Mouse (Mus musculus) CD4-positive, CD25-positive, alpha-beta regulatory T cell, adult 2 months (primary cell): Measurements from ENCODE around the gene Ereg.

Source experiments
- DNase-seq: peaks from one replicate; pipeline ENCODE4 v3.0.0-alpha.2; 2012; ENCODE audit warnings: low read depth, low spot score

Ereg gene

GRCm38 (mm10) chr5:91074450-91074950 lies at the start of gene Ereg:
Gene Ereg (plus strand): TSS chr5:91074622.
- no peak for DNase-seq

DNA sequence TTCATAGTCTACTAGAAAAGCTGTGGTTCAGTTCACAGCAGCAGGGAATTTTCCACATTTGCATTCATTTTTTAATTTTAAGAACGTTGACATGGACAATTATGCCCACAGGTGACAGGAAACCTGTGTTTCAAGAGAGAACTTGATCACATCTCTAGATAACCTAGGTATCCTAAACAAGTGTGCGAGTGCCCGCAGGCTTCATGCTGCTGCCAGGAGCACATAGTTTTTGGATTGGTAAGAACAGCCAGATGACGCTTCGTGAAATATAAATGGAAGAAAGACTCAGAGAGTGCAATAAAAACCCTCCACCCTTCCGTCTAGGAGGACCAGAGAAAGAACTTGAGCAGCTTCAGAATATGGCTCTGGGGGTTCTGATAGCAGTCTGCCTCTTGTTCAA lies 47.3 kb upstream of the Ereg start, which contains the start of gene Epgn:
Epgn (plus strand) TSS at position 301 of the 400 bp plus-strand sequence.
- no peak for DNase-seq

DNA sequence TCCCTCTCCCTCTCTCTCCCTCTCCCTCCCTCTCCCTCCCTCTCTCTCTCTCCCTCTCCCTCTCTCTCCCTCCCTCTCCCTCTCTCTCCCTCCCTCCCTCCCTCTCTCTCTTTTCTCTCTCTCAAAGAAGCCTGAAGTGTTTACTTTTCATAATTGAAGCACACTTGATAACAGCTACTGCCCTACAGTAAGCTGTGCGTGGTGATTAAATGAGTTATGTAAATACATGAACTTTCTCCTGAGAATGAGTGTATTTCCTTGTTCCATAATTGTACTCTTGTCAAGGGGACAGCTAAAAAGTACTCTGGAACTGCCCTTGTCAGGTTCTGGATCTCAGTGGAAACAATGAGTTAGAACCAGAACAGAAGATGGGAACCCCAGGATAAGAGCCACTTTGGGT lies 46.6 kb upstream of the Ereg start:
- DNase-seq = no peak

DNA sequence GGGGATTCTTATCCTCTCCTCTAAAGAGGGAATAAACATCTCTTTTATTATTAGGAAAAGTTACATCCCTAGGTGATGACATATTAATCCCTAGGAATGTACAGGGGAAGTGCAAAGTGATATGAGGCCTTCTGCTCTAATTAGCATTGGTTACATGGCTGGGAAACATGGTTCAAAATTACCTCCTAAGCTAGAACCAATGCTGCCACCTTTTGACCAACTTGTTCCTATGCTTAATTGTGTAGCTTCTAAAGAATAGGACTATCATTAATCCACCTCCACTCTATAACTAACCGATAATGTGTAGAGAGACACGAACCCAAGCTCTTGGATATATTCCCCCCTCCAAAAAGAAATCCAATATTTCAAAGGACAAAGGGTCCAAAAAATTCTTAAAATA lies 43.8 kb upstream of the Ereg start:
- no peak for DNase-seq

GRCm38 (mm10) chr5:91035341-91035740 lies 39.1 kb upstream of the Ereg start:
- no peak for DNase-seq

DNA sequence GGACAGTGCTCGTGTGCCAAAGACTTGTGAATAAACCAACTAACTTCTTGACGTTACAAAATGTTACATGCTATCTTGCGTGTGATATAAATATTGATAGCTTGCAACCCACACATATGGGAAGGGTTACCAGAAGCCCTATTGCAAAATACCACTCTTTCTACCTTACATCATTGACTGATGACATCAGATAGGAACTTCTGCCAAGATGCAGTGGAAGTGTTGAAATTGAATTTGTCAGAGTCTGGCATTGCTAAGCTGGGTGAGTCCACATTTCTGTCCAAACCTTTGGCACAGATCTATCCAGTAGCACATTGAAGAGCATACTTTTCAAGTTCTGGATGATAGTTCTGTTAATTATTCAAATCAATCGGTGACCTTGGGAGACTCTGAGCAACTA lies 37.8 kb upstream of the Ereg start:
- DNase-seq = no peak

DNA sequence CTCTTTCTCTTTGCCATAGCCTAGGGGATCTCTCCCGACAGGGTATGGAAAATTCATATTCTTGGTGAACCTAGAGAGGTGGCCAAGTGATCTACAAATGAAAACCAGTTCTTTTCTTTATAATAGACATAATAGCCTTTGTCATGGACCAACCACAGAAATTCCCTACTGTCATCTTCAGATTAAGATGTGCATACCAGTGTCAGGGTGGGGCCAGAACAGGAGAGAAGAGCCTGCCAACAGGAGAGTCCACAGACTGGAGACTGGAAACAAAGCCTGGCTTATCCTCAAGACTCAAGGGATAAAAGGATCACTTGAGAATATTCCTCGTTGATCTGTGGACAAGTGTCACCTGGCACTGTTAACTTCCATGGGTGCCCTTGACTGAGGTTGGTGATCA lies 36.7 kb upstream of the Ereg start:
- no peak for DNase-seq

- peak; percentile 65 for DNase-seq
Observed at GRCm38 (mm10) chr5:91038547-91038946, 35.9 kb upstream of the Ereg start.

GRCm38 (mm10) chr5:91038963-91039362 lies 35.5 kb upstream of the Ereg start:
- DNase-seq = no peak

DNA sequence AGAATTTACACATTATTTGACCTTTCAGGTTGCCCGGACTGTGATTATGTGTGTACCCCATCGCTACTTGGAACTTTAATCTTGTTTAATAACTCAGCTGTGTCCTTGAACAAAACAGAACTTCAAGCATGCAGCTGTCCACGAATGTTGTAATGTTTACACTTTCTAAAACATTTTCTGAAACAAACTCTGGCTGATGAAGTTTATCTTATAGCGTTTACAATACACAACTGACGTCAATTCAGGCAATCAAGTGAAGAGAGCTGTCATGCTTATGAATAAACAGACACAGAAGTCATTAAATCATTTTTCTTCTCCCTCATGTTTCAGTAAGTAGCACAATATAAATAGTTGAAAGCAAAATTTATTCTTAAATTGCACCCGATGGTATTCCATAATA lies 26.4 kb upstream of the Ereg start:
- no peak for DNase-seq

GRCm38 (mm10) chr5:91048397-91048796 lies 26.0 kb upstream of the Ereg start:
- DNase-seq = no peak

GRCm38 (mm10) chr5:91072340-91072739 lies 2.1 kb upstream of the Ereg start:
- no peak for DNase-seq

- DNase-seq = no peak
Observed at GRCm38 (mm10) chr5:91073626-91074025, 796 bp upstream of the Ereg start.

DNA sequence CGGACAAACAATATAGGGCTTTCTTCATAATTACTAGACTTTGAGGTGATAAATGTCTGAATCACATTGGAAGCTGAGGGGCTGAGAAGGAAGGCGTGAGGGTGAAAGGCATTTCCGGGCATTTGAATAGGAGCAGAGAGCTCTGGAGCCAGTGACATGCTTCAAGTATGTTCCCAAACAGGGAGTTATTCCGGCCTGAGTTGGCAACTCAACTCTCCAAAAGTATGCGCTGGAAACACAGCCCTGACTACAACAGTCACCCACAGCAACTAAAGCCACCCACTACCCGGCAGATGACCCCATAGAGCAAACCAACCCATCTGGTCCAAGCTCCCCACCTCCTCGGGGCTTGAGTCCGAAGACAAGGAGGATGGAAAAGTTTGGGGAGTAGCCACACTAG lies 396 bp upstream of the Ereg start:
- no peak for DNase-seq

DNA sequence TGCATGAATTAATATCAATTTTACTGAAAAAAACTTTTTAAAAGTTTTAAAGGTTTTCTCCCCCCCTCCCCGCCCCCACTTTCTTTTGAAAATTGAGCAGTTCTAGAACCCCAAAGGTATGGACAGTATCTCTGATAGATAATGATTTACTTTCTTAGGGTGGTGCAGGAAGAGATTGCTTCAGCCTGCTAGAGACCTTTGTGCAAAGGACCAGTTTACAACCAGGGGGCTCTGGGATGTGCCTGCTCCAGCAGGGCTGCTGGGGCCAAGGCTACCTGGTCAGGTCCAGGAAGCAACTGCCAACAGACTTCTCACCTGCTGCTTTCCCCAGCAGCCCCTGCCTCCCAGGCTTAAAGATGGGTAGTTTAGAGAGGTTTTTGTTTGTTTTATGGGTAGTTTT lies 599 bp downstream of the Ereg start:
- no peak for DNase-seq

DNA sequence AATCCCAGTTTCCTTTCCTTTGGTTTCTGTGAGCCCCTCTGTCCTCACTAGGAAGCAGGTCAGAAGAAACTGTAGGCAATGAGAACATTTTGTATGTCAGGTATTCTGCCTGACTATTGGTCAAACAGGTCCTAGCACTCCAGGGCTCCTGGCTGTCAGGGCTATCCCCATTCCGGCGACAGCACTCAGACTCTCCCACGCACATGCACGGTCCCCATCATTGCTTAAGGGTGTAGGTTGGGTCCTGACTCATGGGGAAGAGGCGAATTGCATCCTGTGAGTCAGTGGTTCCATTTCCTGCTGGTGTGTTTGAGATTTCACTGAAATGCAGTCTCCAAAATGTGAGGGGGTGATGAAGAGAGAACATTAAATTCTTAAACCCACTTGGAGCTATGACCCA lies 8.6 kb downstream of the Ereg start:
- DNase-seq = peak; percentile 20

DNA sequence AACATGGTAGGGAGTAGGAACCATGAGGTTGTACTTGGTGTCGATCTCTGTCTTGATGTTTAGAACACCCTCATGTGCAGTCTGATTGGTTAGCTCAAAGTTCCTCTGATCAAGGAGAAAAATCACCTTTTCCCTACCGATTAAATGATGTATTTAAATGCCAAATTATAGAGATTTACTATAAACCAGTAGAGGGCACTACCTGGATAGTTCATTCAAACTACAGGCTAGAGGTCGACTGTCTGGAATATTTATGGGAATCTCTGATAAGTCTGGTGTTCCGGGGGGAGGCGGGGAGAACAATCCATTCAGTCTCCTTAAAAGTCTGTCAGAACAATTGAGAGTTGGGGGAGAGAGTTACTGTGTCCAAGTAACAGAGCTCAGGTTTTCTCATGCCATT lies 10.9 kb downstream of the Ereg start:
- no peak for DNase-seq

GRCm38 (mm10) chr5:91090301-91090700 lies 15.9 kb downstream of the Ereg start:
- DNase-seq = no peak

GRCm38 (mm10) chr5:91097911-91098614 lies 23.6 kb downstream of the Ereg start:
- no peak for DNase-seq

- DNase-seq = no peak
Observed at GRCm38 (mm10) chr5:91101742-91102141, 27.3 kb downstream of the Ereg start.

- DNase-seq = no peak
Observed at GRCm38 (mm10) chr5:91103943-91104665, 29.7 kb downstream of the Ereg start.

DNA sequence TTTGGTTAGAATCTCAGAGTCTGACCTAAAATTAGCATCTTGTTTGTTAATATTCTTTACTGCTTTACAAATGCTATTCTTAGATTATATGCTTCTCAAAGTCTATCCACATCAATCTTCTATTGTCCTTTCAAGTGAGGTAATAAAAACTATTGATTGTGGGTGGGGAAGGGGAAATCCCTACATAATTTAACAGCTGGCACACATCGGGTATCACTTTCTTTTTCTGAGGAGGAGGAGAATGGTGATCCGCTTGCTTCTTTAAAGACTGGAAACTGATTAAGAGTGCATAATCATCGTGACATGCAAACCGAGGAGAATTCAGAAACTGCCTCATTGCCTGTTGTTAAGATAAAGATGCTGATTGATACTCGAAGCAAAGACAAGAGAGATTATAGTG lies 31.8 kb downstream of the Ereg start:
- peak; percentile 3 for DNase-seq

DNA sequence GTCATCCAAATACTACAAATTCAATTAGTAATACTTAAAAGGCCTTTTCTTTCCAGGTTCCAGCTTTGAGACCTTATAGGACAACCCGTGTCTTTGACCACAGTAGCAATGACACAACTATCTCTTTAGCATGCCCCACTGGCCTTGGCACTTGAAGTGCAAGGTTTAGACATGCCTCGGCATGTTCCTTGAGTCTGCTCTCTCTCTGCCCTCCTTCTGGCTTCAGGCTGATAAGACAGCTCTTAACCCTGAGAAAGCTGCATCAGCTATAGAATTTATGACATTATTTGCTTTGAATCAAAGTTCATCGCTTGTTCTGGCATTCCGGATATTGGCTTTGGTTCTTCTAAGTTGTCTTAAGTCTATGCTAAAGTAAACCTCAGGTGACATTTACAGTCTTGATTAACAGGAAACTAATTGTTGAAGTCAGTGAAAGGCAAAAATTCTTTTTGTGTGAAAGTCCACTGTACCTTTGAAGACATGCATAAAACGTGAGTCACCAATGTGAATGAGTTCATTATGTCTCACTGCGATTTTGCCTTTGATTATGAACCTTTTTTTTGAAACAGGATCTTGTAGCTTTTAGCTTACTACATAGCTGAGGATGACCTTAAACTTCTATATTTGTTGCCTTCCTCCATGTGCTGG lies 35.7 kb downstream of the Ereg start:
- DNase-seq = no peak
